Mouse (Mus musculus) testis, adult 2 months (tissue): Measurements from ENCODE around the gene Fabp3. TPM values are rescaled to one million over a fixed set of nuclear protein-coding genes. Genes with fewer than 3 reads are reported as not detected.

ENCODE experiments used
- H3K27ac ChIP-seq: fragments of 200-500 bp; 2 replicates; pipeline ENCODE4 v1.5.1; 2012; ENCODE audit warnings: low read depth, low read length; ENCODE audit not compliant: control insufficient read depth, insufficient read depth
- H3K27me3 ChIP-seq: fragments of 200-500 bp; 2 replicates; pipeline ENCODE4 v1.6.1; 2012; ENCODE audit warnings: mild to moderate bottlenecking, low read length, moderate library complexity; ENCODE audit not compliant: control insufficient read depth, insufficient read depth
- H3K36me3 ChIP-seq: fragments of 200-500 bp; 2 replicates; pipeline ENCODE4 v1.6.1; 2012; ENCODE audit warnings: mild to moderate bottlenecking, low read length; ENCODE audit not compliant: control insufficient read depth, insufficient read depth
- H3K4me1 ChIP-seq: fragments of 200-500 bp; 2 replicates; pipeline ENCODE4 v1.6.1; 2012; ENCODE audit warnings: low read length; ENCODE audit not compliant: control insufficient read depth, insufficient read depth
- H3K4me3 ChIP-seq: fragments of 200-500 bp; 2 replicates; pipeline ENCODE4 v1.5.1; 2012; ENCODE audit warnings: low read depth, mild to moderate bottlenecking, low read length, moderate library complexity, mixed read lengths; ENCODE audit not compliant: control insufficient read depth
- CTCF ChIP-seq: fragments of 200-500 bp; IDR thresholded peaks from 2 replicates; pipeline ENCODE4 v1.5.1; 2012; ENCODE audit warnings: low read depth, mild to moderate bottlenecking, inconsistent platforms, low read length, moderate library complexity; ENCODE audit not compliant: control insufficient read depth, insufficient read depth, insufficient replicate concordance
- POLR2A ChIP-seq: fragments of 200-500 bp; IDR thresholded peaks from 2 replicates; pipeline ENCODE4 v1.6.1; 2012; ENCODE audit warnings: low read depth, mild to moderate bottlenecking, inconsistent platforms, low read length, moderate library complexity; ENCODE audit not compliant: control insufficient read depth
- polyA plus RNA-seq: library from polyadenylated mRNA; depleted of rRNA; stranded (reverse); fragments of >200 nt; gene quantifications from 2 replicates; pipeline ENCODE4 v1.2.3, GENCODE M21; 2012

Gene Fabp3
- polyA plus RNA-seq, 1 experiment = 192 TPM

DNA sequence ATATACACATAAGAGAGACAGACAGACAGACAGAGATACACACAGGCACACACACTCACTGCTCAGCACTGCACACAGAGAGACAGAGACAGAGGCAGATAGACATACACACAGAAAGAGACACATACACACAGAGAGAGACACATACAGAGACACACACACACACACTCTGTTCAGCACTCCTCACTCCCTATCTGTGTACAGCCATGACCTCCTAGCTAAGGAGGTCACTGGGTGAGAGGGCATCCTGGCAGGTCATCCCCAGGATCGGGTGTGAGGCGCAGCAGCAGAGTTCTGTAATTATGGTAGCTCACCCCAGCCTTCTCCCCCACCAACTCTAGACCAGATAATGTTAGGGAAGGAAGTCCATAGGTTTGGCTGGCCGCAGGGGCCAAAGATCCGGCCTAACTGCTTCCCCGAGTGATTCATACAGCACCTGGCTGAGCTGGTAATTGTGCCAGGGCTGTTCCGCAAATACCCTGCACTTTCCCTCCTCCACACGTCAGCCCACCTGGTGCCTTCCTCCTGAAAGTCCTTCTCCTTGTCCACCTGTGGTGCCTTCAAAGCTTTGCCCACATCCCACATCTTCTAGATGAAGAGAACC, 31.7 kb upstream of the Fabp3 start:
- H3K4me3 ChIP-seq = no peak overlapping the region
- no peaks in the 10 kb centered on the region for H3K36me3 ChIP-seq
- H3K27me3 ChIP-seq = 0 out of 2 replicates have a peak, but pooled peaks cover 4% of the 10 kb centered on the region
- H3K27ac ChIP-seq = no peak overlapping the region
- TF ChIP-seq POLR2A (no peak), CTCF (no peak)
- H3K4me1 ChIP-seq = peaks cover 15% of the 10 kb centered on the region

DNA sequence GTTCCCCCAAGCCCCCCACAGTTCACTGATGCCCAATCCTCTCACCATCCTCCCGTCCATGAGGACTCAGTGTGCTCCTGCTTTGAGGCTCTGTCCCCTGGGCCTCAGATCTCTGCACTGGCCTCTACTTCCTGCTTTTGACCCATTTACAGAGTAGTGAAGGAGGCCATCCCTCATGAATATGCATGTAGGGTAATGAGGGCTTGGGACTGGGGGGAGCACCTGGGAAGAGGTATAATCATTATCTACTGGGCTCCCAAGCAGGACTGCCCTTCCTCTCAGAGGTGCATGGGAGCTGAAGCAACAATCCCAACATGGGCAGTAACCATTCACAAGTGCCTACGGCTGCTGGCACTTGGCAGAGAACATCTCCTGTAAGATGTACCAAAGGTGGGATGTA, 29.3 kb upstream of the Fabp3 start, which contains the start of gene Serinc2:
Gene Serinc2, minus strand, starts transcription at position 101 of the 400 bp plus-strand sequence.
- no peak within 1 kb of the TSS for H3K4me3 ChIP-seq
- H3K27me3 ChIP-seq = 0 out of 2 replicates have a peak, but pooled peaks cover 2% of the 10 kb centered on the region
- no peaks in the 10 kb centered on the region for H3K36me3 ChIP-seq
- no peak for TF ChIP-seq CTCF
- no peak for TF ChIP-seq POLR2A
- peaks cover 10% of the 10 kb centered on the region for H3K4me1 ChIP-seq
- H3K27ac ChIP-seq = no peak within 1 kb of the TSS

DNA sequence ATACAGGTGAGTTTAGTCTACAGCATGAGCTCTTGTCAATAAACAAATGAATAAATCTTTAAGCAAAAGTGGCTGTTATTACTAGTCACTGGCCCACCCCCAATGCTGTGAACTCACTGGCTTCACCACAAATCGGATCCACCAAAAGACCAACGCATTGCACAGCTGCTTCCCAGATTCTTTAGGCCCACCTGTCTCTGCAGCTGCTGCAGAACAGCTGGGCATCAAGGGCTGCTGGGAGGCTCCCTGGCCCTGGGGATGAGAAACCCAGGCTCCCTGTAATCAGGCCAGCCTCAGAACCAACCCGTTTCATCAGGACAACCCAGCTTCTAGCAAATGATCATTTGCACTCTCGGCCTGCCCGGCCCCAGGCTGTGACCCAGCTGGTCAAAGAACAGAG, 25.5 kb upstream of the Fabp3 start:
- TF ChIP-seq POLR2A = no peak
- TF ChIP-seq CTCF = no peak
- H3K4me3 ChIP-seq = no peak overlapping the region
- H3K27me3 ChIP-seq = no peaks in the 10 kb centered on the region

DNA sequence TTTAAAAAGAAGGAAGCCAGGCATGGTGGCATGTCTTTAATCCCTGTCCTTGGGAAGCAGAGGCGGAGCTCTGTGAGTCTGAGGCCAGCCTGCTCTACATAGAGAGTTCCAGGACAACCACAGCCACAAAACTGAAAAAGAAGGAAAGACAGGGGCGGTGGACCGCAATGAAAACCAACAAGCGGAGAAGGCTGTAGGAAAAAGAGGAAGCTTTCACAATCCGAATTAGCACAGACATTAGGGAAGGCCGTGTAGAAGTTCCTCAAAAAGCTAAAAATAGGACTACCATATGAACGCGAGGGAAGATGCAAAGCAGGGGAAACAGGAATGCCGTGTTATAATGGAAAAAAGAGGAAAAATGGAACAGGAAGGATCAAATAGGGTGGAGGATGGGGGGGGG, 24.6 kb upstream of the Fabp3 start:
- no peaks in the 10 kb centered on the region for H3K4me1 ChIP-seq
- no peaks in the 10 kb centered on the region for H3K36me3 ChIP-seq
- no peak for TF ChIP-seq CTCF
- TF ChIP-seq POLR2A = no peak

More for the DNA sequence above, 25.5 kb upstream of the Fabp3 start:
- H3K4me1 ChIP-seq = no peaks in the 10 kb centered on the region
- no peaks in the 10 kb centered on the region for H3K36me3 ChIP-seq
- H3K27ac ChIP-seq = no peak overlapping the region

DNA sequence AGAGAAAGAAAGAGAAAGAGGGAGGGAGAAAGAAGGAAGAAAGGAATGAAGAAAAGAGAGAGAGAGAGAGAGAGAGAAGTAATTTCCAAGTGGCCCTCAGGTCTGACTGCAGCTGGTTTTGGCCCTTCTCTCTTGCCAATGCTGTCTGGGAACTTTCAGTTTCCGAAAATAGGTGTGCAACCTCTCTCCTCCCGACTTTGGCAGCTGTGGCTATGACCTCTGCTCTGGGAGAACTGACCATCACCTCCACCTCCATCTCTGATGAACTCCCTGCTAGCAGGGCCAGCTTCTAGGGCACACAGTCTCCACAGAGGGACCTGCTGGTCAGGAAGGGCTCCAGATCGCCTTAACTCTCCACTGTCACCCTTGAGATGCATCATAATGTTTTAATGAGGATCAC, 21.9 kb upstream of the Fabp3 start:
- Histone ChIP-seq H3K27ac (no peak overlapping the region), H3K36me3 (no peaks in the 10 kb centered on the region), H3K4me1 (no peaks in the 10 kb centered on the region), H3K27me3 (no peaks in the 10 kb centered on the region), H3K4me3 (no peak overlapping the region)
- no peak for TF ChIP-seq POLR2A
- no peak for TF ChIP-seq CTCF

More for the DNA sequence above, 24.6 kb upstream of the Fabp3 start:
- H3K4me3 ChIP-seq = no peak overlapping the region
- H3K27ac ChIP-seq = no peak overlapping the region
- no peaks in the 10 kb centered on the region for H3K27me3 ChIP-seq

DNA sequence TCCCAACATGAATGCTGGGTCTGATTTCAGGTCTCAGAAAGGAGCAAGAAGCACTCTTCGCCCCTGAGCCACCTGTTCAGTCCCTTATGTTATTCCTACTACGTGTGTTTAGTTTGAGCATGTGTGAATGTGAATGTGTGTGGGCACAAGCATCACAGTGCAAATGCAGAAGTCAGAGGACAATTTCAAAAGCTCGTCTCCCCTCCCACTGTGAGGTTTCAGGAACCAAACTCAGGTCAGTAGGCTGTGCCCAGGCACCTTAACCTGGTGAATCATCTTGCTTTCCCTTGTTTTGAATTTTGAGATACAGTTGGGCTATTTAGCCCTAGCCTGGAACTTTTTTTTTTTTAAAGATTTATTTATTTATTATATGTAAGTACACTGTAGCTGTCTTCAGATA, 18.6 kb upstream of the Fabp3 start:
- no peaks in the 10 kb centered on the region for H3K27me3 ChIP-seq
- TF ChIP-seq CTCF (no peak), POLR2A (no peak)
- no peaks in the 10 kb centered on the region for H3K36me3 ChIP-seq
- no peak overlapping the region for H3K27ac ChIP-seq
- no peak overlapping the region for H3K4me3 ChIP-seq
- no peaks in the 10 kb centered on the region for H3K4me1 ChIP-seq

DNA sequence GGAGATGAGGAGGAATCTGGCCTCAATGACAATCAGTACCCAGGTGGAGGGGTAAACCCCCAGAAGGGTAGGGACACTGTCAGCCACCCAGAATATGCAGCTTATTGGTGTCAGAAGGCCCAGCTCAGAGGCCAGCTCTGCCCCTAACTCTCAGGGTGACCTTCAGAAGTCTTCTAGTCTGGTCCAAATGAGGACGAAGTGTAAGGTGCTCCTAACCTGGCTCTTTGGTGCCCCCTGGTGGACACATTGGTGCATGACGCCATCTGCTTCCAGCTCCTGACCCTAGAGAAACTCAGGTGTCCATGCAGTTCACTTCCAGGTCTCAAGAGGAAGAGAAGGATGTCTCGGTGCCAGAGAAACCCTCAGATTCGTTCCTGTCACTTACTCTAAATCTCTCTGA, 16.1 kb upstream of the Fabp3 start:
- H3K27me3 ChIP-seq = no peaks in the 10 kb centered on the region
- H3K36me3 ChIP-seq = no peaks in the 10 kb centered on the region
- no peak overlapping the region for H3K27ac ChIP-seq
- H3K4me3 ChIP-seq = no peak overlapping the region
- TF ChIP-seq POLR2A = no peak
- TF ChIP-seq CTCF = peak; percentile 98
- no peaks in the 10 kb centered on the region; the same call in 1 of the 2 replicates for H3K4me1 ChIP-seq

DNA sequence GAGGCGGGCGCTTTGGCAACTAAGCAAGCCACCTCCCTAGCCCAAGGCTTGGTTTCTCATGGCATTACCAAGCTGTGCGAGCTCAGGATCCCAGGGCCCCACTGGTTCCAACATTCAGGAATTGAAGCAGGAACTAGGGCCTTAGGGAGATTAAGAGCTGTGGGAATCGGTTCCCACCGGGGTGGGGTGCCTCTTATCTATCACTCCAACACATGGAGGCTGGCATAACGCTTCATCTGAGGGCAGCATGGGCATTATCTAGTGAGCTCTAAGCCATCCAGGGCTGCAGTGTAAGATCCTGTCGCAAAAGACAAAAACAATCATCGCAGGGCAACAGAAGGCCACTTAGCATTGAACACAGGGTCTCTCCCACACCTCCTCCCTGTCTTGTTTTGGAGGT, 13.9 kb upstream of the Fabp3 start:
- TF ChIP-seq CTCF (no peak), POLR2A (no peak)
- Histone ChIP-seq H3K27ac (no peak overlapping the region), H3K4me1 (no peaks in the 10 kb centered on the region; the same call in none of the 2 replicates)

More for the DNA sequence above, 13.9 kb upstream of the Fabp3 start:
- H3K4me3 ChIP-seq = no peak overlapping the region
- no peaks in the 10 kb centered on the region for H3K27me3 ChIP-seq
- no peaks in the 10 kb centered on the region for H3K36me3 ChIP-seq
